Mouse (Mus musculus): ENCODE results near the gene Eef1akmt1. TPM values are rescaled to one million over a fixed set of nuclear protein-coding genes. Genes with fewer than 3 reads are reported as not detected.

Eef1akmt1 gene
- polyA plus RNA-seq, 1 experiment from 2014 or later, result 104 TPM

GRCm38 (mm10) chr14:57534346-57534745 lies 37.1 kb downstream of the Eef1akmt1 start:
- 9% methylated on average over 5 of the region's 5 CpGs for WGBS
- no peak overlapping the region for H3K4me3 ChIP-seq (ENCODE audit: low read depth, low read length)

GRCm38 (mm10) chr14:57533841-57534240 lies 37.6 kb downstream of the Eef1akmt1 start:
- no peak overlapping the region for H3K4me3 ChIP-seq (ENCODE audit: low read depth, low read length)
- no peaks in the 10 kb centered on the region for H3K9me3 ChIP-seq (replicated peaks; ENCODE audit: control insufficient read depth, low read length)
- H3K9ac ChIP-seq (replicated peaks; ENCODE audit: low read length), result no peak overlapping the region
- peaks cover 4% of the 10 kb centered on the region for H3K27me3 ChIP-seq (ENCODE audit: control insufficient read depth, insufficient read depth, low read length)
- no peaks in the 10 kb centered on the region for H3K4me1 ChIP-seq (ENCODE audit: control insufficient read depth, insufficient read depth, low read length)
- no peaks in the 10 kb centered on the region for H3K36me3 ChIP-seq (replicated peaks; ENCODE audit: control insufficient read depth, insufficient read depth, low read depth, low read length)
- no peak overlapping the region for H3K4me2 ChIP-seq (ENCODE audit: low read depth, low read length)
- no peak for ATAC-seq (replicated peaks; ENCODE audit: insufficient number of reproducible peaks, low FRiP score, low TSS enrichment, low read depth)
- no peak for DNase-seq (ENCODE audit: low spot score)
- WGBS, result 16% methylated on average over 11 of the region's 11 CpGs
- H3K27ac ChIP-seq (replicated peaks; ENCODE audit: low read depth, low read length), result no peak overlapping the region

More at GRCm38 (mm10) chr14:57534346-57534745, 37.1 kb downstream of the Eef1akmt1 start:
- ATAC-seq (replicated peaks; ENCODE audit: insufficient number of reproducible peaks, low FRiP score, low TSS enrichment, low read depth) (no peak), DNase-seq (ENCODE audit: low spot score) (peak; percentile 15)
- H3K4me1 ChIP-seq (ENCODE audit: control insufficient read depth, insufficient read depth, low read length), result no peaks in the 10 kb centered on the region
- H3K36me3 ChIP-seq (replicated peaks; ENCODE audit: control insufficient read depth, insufficient read depth, low read depth, low read length), result no peaks in the 10 kb centered on the region
- no peaks in the 10 kb centered on the region for H3K9me3 ChIP-seq (replicated peaks; ENCODE audit: control insufficient read depth, low read length)
- H3K27me3 ChIP-seq (ENCODE audit: control insufficient read depth, insufficient read depth, low read length), result peaks cover 4% of the 10 kb centered on the region
- H3K27ac ChIP-seq (replicated peaks; ENCODE audit: low read depth, low read length), result no peak overlapping the region
- no peak overlapping the region for H3K9ac ChIP-seq (replicated peaks; ENCODE audit: low read length)
- H3K4me2 ChIP-seq (ENCODE audit: low read depth, low read length), result no peak overlapping the region

- Histone ChIP-seq H3K4me2 (ENCODE audit: low read depth, low read length) (no peak overlapping the region), H3K9me3 (replicated peaks; ENCODE audit: control insufficient read depth, low read length) (no peaks in the 10 kb centered on the region), H3K36me3 (replicated peaks; ENCODE audit: control insufficient read depth, insufficient read depth, low read depth, low read length) (no peaks in the 10 kb centered on the region), H3K4me1 (ENCODE audit: control insufficient read depth, insufficient read depth, low read length) (no peaks in the 10 kb centered on the region), H3K4me3 (ENCODE audit: low read depth, low read length) (no peak overlapping the region), H3K9ac (replicated peaks; ENCODE audit: low read length) (no peak overlapping the region), H3K27me3 (ENCODE audit: control insufficient read depth, insufficient read depth, low read length) (peaks cover 4% of the 10 kb centered on the region), H3K27ac (replicated peaks; ENCODE audit: low read depth, low read length) (no peak overlapping the region)
- 36% methylated on average over 3 of the region's 3 CpGs for WGBS
- DNase-seq (ENCODE audit: low spot score), result peak; percentile 66
- no peak for ATAC-seq (replicated peaks; ENCODE audit: insufficient number of reproducible peaks, low FRiP score, low TSS enrichment, low read depth)
Measured at GRCm38 (mm10) chr14:57533214-57533613, 38.2 kb downstream of the Eef1akmt1 start.

- Histone ChIP-seq H3K36me3 (replicated peaks; ENCODE audit: control insufficient read depth, insufficient read depth, low read depth, low read length) (no peaks in the 10 kb centered on the region), H3K9me3 (replicated peaks; ENCODE audit: control insufficient read depth, low read length) (no peaks in the 10 kb centered on the region), H3K27ac (replicated peaks; ENCODE audit: low read depth, low read length) (no peak overlapping the region), H3K9ac (replicated peaks; ENCODE audit: low read length) (no peak overlapping the region), H3K27me3 (ENCODE audit: control insufficient read depth, insufficient read depth, low read length) (peaks cover 4% of the 10 kb centered on the region), H3K4me1 (ENCODE audit: control insufficient read depth, insufficient read depth, low read length) (no peaks in the 10 kb centered on the region), H3K4me3 (ENCODE audit: low read depth, low read length) (no peak overlapping the region), H3K4me2 (ENCODE audit: low read depth, low read length) (no peak overlapping the region)
- DNase-seq (ENCODE audit: low spot score) (no peak), ATAC-seq (replicated peaks; ENCODE audit: insufficient number of reproducible peaks, low FRiP score, low TSS enrichment, low read depth) (no peak)
- WGBS, result 86% methylated on average over 3 of the region's 3 CpGs
Measured at GRCm38 (mm10) chr14:57532577-57532976, 38.8 kb downstream of the Eef1akmt1 start.

GRCm38 (mm10) chr14:57529786-57530515 lies 41.5 kb downstream of the Eef1akmt1 start:
- no peaks in the 10 kb centered on the region for H3K36me3 ChIP-seq (replicated peaks; ENCODE audit: control insufficient read depth, insufficient read depth, low read depth, low read length)
- H3K27ac ChIP-seq (replicated peaks; ENCODE audit: low read depth, low read length), result no peak overlapping the region
- ATAC-seq (replicated peaks; ENCODE audit: insufficient number of reproducible peaks, low FRiP score, low TSS enrichment, low read depth) (no peak), DNase-seq (ENCODE audit: low spot score) (no peak)
- H3K4me2 ChIP-seq (ENCODE audit: low read depth, low read length), result no peak overlapping the region
- H3K9ac ChIP-seq (replicated peaks; ENCODE audit: low read length), result no peak overlapping the region
- no peak overlapping the region for H3K4me3 ChIP-seq (ENCODE audit: low read depth, low read length)
- WGBS, result 73% methylated on average over 5 of the region's 5 CpGs
- H3K9me3 ChIP-seq (replicated peaks; ENCODE audit: control insufficient read depth, low read length), result no peaks in the 10 kb centered on the region
- peaks cover 4% of the 10 kb centered on the region for H3K27me3 ChIP-seq (ENCODE audit: control insufficient read depth, insufficient read depth, low read length)
- H3K4me1 ChIP-seq (ENCODE audit: control insufficient read depth, insufficient read depth, low read length), result no peaks in the 10 kb centered on the region

- ATAC-seq (replicated peaks; ENCODE audit: insufficient number of reproducible peaks, low FRiP score, low TSS enrichment, low read depth), result no peak
- Histone ChIP-seq H3K4me3 (ENCODE audit: low read depth, low read length) (no peak overlapping the region), H3K27ac (replicated peaks; ENCODE audit: low read depth, low read length) (no peak overlapping the region), H3K9me3 (replicated peaks; ENCODE audit: control insufficient read depth, low read length) (no peaks in the 10 kb centered on the region), H3K36me3 (replicated peaks; ENCODE audit: control insufficient read depth, insufficient read depth, low read depth, low read length) (no peaks in the 10 kb centered on the region), H3K4me2 (ENCODE audit: low read depth, low read length) (no peak overlapping the region), H3K4me1 (ENCODE audit: control insufficient read depth, insufficient read depth, low read length) (no peaks in the 10 kb centered on the region), H3K27me3 (ENCODE audit: control insufficient read depth, insufficient read depth, low read length) (peaks cover 6% of the 10 kb centered on the region), H3K9ac (replicated peaks; ENCODE audit: low read length) (no peak overlapping the region)
- DNase-seq (ENCODE audit: low spot score), result no peak
- WGBS, result 61% methylated on average over 10 of the region's 10 CpGs
Measured at GRCm38 (mm10) chr14:57529086-57529785, 42.2 kb downstream of the Eef1akmt1 start.

- Histone ChIP-seq H3K36me3 (replicated peaks; ENCODE audit: control insufficient read depth, insufficient read depth, low read depth, low read length) (no peaks in the 10 kb centered on the region), H3K9me3 (replicated peaks; ENCODE audit: control insufficient read depth, low read length) (no peaks in the 10 kb centered on the region), H3K27me3 (ENCODE audit: control insufficient read depth, insufficient read depth, low read length) (peaks cover 12% of the 10 kb centered on the region), H3K4me3 (ENCODE audit: low read depth, low read length) (no peak overlapping the region), H3K4me1 (ENCODE audit: control insufficient read depth, insufficient read depth, low read length) (no peaks in the 10 kb centered on the region), H3K9ac (replicated peaks; ENCODE audit: low read length) (no peak overlapping the region), H3K4me2 (ENCODE audit: low read depth, low read length) (no peak overlapping the region), H3K27ac (replicated peaks; ENCODE audit: low read depth, low read length) (no peak overlapping the region)
- 48% methylated on average over 2 of the region's 2 CpGs for WGBS
- DNase-seq (ENCODE audit: low spot score) (no peak), ATAC-seq (replicated peaks; ENCODE audit: insufficient number of reproducible peaks, low FRiP score, low TSS enrichment, low read depth) (no peak)
Measured at GRCm38 (mm10) chr14:57527598-57527997, 43.8 kb downstream of the Eef1akmt1 start.

- no peaks in the 10 kb centered on the region for H3K36me3 ChIP-seq (replicated peaks; ENCODE audit: control insufficient read depth, insufficient read depth, low read depth, low read length)
- WGBS, result 40% methylated on average over 7 of the region's 7 CpGs
- H3K9ac ChIP-seq (replicated peaks; ENCODE audit: low read length), result no peak overlapping the region
- no peaks in the 10 kb centered on the region for H3K9me3 ChIP-seq (replicated peaks; ENCODE audit: control insufficient read depth, low read length)
- no peak overlapping the region for H3K4me2 ChIP-seq (ENCODE audit: low read depth, low read length)
- no peak for DNase-seq (ENCODE audit: low spot score)
- no peaks in the 10 kb centered on the region for H3K4me1 ChIP-seq (ENCODE audit: control insufficient read depth, insufficient read depth, low read length)
- no peak for ATAC-seq (replicated peaks; ENCODE audit: insufficient number of reproducible peaks, low FRiP score, low TSS enrichment, low read depth)
- H3K4me3 ChIP-seq (ENCODE audit: low read depth, low read length), result no peak overlapping the region
- peaks cover 12% of the 10 kb centered on the region for H3K27me3 ChIP-seq (ENCODE audit: control insufficient read depth, insufficient read depth, low read length)
- H3K27ac ChIP-seq (replicated peaks; ENCODE audit: low read depth, low read length), result no peak overlapping the region
Measured at GRCm38 (mm10) chr14:57527122-57527521, 44.3 kb downstream of the Eef1akmt1 start.

Data from embryonic facial prominence, embryonic 11.5 days (tissue).